Mouse (Mus musculus) c-Kit-negative CD71-positive TER-119-positive erythroid progenitor cells, embryonic 14.5 days (primary cell): ENCODE data around the gene Kpnb1.
"Not testable (repeated sequence)": the region's sequence is repeated elsewhere in the genome, so short reads cannot be mapped to it uniquely, and the experiment has no call there.

ENCODE experiments used
- DNase-seq: peaks from one replicate; pipeline ENCODE4 v3.0.0-alpha.2; 2013; ENCODE audit warnings: low read depth, low spot score

The Kpnb1 gene

GRCm38 (mm10) chr11:97187764-97188642, at the start of gene Kpnb1:
Kpnb1 (minus strand) TSS chr11:97187881.
- peak; percentile 97 for DNase-seq

GRCm38 (mm10) chr11:97232436-97232835, 44.8 kb upstream of the Kpnb1 start:
- no peak for DNase-seq

- DNase-seq: no peak
Measured at GRCm38 (mm10) chr11:97229396-97229795, 41.7 kb upstream of the Kpnb1 start.

- no peak for DNase-seq
Measured at GRCm38 (mm10) chr11:97228985-97229384, 41.3 kb upstream of the Kpnb1 start.

- DNase-seq: no peak
Measured at GRCm38 (mm10) chr11:97226131-97226530, 38.5 kb upstream of the Kpnb1 start.

- DNase-seq: no peak
Measured at GRCm38 (mm10) chr11:97223485-97223884, 35.8 kb upstream of the Kpnb1 start.

GRCm38 (mm10) chr11:97221611-97222010, 33.9 kb upstream of the Kpnb1 start:
- no peak for DNase-seq

GRCm38 (mm10) chr11:97220211-97220610, 32.5 kb upstream of the Kpnb1 start:
- DNase-seq: no peak

GRCm38 (mm10) chr11:97214411-97214810, 26.7 kb upstream of the Kpnb1 start:
- no peak for DNase-seq

GRCm38 (mm10) chr11:97210728-97211400, 23.2 kb upstream of the Kpnb1 start:
- no peak for DNase-seq

GRCm38 (mm10) chr11:97207011-97207422, 19.3 kb upstream of the Kpnb1 start:
- DNase-seq: no peak

- DNase-seq: no peak
Measured at GRCm38 (mm10) chr11:97199519-97199918, 11.8 kb upstream of the Kpnb1 start.

GRCm38 (mm10) chr11:97198601-97199000, 10.9 kb upstream of the Kpnb1 start:
- DNase-seq: peak; percentile 56

- no peak for DNase-seq
Measured at GRCm38 (mm10) chr11:97197021-97197420, 9.3 kb upstream of the Kpnb1 start.

- DNase-seq: no peak
Measured at GRCm38 (mm10) chr11:97196541-97196940, 8.9 kb upstream of the Kpnb1 start.

GRCm38 (mm10) chr11:97192621-97192951, 4.9 kb upstream of the Kpnb1 start:
- DNase-seq: no peak

GRCm38 (mm10) chr11:97191915-97192620, 4.4 kb upstream of the Kpnb1 start:
- no peak for DNase-seq

GRCm38 (mm10) chr11:97190992-97191391, 3.3 kb upstream of the Kpnb1 start:
- DNase-seq: no peak

GRCm38 (mm10) chr11:97189645-97190044, 2.0 kb upstream of the Kpnb1 start:
- DNase-seq: not testable (repeated sequence)

- DNase-seq: no peak
Measured at GRCm38 (mm10) chr11:97189231-97189630, 1.6 kb upstream of the Kpnb1 start.

- DNase-seq: no peak
Measured at GRCm38 (mm10) chr11:97188643-97188955, 918 bp upstream of the Kpnb1 start.

GRCm38 (mm10) chr11:97186947-97187763, 526 bp downstream of the Kpnb1 start:
- DNase-seq: peak; percentile 89
